Mouse (Mus musculus) testis, adult 2 months (tissue): Measurements from ENCODE around the gene Rbm19.

Source experiments
- CTCF ChIP-seq: fragments of 200-500 bp; IDR thresholded peaks from 2 replicates; pipeline ENCODE4 v1.5.1; 2012; ENCODE audit warnings: low read depth, mild to moderate bottlenecking, inconsistent platforms, low read length, moderate library complexity; ENCODE audit not compliant: control insufficient read depth, insufficient read depth, insufficient replicate concordance
- POLR2A ChIP-seq: fragments of 200-500 bp; IDR thresholded peaks from 2 replicates; pipeline ENCODE4 v1.6.1; 2012; ENCODE audit warnings: low read depth, mild to moderate bottlenecking, inconsistent platforms, low read length, moderate library complexity; ENCODE audit not compliant: control insufficient read depth

GRCm38 (mm10) chr5:120235147-120235546, 118.9 kb downstream of the Rbm19 start:
- no peak for TF ChIP-seq CTCF
- no peak for TF ChIP-seq POLR2A
